Mouse (Mus musculus): ENCODE results near the gene Arl9.
"Not testable (repeated sequence)": the region's sequence is repeated elsewhere in the genome, so short reads cannot be mapped to it uniquely, and the experiment has no call there.

DNA sequence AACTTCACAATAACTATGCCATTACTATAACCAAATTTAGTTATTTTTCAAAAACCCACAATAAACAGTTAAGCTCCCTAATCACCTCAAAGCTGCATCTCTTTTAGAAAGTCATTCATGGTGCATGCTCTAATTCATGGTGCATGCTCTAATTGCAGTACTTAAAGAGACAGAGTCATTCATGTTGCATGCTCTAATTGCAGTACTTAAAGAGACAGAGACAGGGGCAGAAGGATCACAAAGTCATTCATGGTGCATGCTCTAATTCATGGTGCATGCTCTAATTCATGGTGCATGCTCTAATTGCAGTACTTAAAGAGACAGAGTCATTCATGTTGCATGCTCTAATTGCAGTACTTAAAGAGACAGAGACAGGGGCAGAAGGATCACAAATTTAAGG is 31.2 kb downstream of the Arl9 start:
- not testable (repeated sequence) for TF ChIP-seq CTCF, POLR2A (IDR thresholded peaks at IDR 0.05; ENCODE audit: insufficient read depth, low read depth, low read length)

Measured in olfactory bulb, adult 2 months (tissue).